Mouse (Mus musculus) spleen, adult 18-20 months (tissue): ENCODE measurements around the gene Pik3r2.
A peak's percentile ranks its signal among the peaks of the same experiment; 100 is the strongest.

Experiments used
- DNase-seq, 2 experiments: peaks; one replicate each; pipeline ENCODE4 v3.0.0; 2022; ENCODE audit warnings: mixed read lengths in 2 of 2

Pik3r2 gene

GRCm38 (mm10) chr8:70772075-70772474 lies 4.4 kb downstream of the Pik3r2 start:
- no peak for DNase-seq

- DNase-seq = no peak
Measured at GRCm38 (mm10) chr8:70771217-70771616, 5.3 kb downstream of the Pik3r2 start.

GRCm38 (mm10) chr8:70770748-70771147 lies 5.8 kb downstream of the Pik3r2 start:
- DNase-seq = no peak

- DNase-seq = no peak
Measured at GRCm38 (mm10) chr8:70769858-70770257, 6.7 kb downstream of the Pik3r2 start.

DNA sequence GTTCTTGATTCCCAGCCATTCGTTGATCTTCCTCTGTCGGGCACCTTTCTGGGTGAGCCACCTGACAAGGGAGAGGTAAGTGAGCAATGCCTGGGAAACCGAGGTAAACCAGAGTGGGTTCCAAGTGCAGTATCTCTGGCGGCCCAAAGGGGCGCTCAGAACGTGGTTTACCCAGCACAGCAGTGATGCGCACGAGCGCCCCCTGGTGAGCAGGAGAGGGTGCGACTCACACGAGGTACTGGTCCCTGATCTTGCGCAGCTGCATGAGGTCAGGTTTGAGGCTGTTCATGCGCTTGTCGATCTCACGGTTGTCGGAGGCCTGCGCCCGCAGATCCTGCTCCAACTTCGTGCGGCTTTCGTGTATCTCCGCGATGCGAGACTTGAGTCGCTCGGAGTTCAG lies 7.2 kb downstream of the Pik3r2 start:
- DNase-seq = peak; percentile 89 to 98

DNA sequence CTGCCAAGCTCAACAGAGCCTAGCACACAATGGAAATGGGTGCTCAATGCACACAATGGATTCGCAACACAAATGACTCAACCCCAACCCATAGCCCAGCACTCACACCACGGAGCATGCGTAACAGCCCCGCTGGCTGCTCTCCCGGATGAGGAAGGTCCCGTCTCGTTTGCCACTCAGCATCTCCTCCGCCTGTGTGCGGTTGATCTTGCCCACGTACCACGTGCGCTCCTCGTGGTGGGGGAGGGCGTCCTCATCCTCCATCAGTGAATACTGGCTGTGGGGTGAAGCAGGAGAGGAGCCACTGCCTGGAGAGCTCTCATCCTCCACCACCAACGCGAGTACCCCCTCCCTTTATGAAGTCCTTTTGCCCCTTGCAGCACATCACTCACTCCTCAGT lies 7.6 kb downstream of the Pik3r2 start:
- DNase-seq = peak; percentile 38 to 47

- peak; percentile 75 to 83 for DNase-seq
Measured at GRCm38 (mm10) chr8:70768231-70768776, 8.2 kb downstream of the Pik3r2 start.

- DNase-seq = no peak
Measured at GRCm38 (mm10) chr8:70767503-70767902, 9.0 kb downstream of the Pik3r2 start.

DNA sequence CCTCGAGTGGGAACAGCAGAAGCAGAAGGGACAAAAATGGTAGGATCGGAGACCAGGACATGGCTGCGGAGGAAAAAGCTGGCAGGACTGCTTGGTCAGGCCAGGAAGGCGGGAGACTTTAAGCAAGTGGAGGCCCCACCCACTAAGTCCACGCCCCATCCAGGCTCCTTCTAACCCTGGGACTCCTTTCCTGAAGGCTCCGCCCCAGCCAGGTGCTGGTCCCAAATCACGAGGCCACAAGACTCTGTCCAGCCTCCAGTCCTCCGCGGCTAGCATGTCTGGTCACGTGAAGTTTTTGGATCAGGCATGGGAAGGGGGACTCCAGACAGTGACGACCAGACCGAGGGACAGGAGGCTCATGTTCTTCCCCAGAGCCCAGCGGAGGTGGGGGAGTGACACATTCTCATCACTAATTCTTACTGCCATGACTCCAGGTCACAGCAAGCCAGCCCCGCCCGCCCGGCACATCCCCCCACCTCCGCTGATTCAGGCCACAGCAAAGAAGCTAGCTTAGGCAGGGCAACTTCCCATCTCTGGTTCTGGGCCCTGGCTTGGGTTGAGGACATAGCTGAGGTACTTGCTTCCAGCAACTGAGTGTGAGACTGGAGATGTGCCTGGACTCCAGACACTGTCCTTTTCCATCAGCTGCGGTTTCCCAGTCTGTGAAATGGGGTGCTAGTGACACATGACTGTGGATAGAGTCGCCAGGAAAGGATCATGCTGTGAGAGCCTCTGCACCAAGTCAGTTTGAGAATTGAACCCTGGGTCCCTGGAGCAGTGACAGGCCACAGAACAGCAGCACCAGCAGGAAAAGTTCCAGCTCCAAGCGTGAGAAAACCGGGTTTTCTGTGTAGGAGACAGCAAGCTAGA lies 9.7 kb downstream of the Pik3r2 start:
- DNase-seq = peak; percentile 61 to 75

GRCm38 (mm10) chr8:70765838-70766570 lies 10.5 kb downstream of the Pik3r2 start:
- DNase-seq = peak; percentile 81 to 83

DNA sequence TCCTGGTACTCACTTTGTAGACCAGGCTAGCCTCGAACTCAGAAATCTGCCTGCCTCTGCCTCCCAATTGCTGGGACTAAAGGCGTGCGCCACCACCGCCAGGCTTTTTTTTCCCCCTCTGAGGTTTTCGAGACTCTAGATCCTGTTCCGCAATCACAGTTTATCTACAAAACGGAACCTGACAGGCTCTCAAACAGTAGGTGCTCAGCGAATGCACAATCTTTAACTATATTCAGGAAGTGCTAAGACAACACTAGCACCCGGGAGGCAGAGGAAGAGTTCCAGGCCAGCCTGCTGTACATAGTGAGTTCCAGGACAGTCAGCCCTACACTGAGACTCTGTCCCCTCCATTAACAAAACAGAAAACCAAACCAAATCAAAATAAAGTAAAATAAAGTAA lies 11.2 kb downstream of the Pik3r2 start:
- no peak for DNase-seq

DNA sequence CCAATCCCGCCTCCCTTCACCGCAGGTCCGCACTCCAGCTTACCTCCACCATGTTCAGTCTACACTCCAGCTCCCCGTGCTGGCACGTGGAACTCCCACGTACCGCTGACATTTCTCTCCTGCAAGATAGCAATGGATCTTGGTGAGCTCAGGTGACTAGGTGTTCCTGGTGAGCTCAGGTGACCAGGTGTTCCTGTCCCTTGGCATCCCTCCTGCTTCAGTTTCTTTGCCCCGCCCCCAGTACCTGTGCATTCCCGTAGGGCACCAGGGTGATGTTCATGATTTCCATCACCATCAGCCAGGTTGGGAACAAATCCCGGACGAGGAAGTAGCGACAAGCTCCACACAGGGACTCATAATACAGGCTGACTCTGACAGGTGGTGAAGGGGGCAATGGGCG lies 11.8 kb downstream of the Pik3r2 start:
- DNase-seq = no peak

DNA sequence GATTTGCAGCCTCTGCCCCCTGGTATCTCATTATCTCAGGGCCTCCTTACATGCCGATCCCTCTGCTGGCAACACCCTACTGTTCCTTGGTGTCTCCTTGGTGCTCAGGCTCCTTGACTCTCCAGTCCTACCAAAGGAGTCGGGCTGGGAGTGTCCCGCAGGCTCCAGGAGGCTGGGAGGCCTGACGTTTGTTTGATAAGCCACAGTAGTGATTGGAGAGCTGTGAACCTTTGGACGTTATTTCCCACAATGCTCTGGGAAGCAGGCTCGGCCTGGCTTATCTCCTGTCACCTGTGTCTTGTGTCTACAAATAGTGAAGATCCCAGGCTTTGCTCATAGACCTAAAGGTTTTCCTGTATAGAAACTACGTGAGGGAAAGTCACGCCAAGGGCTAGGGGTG lies 12.5 kb downstream of the Pik3r2 start:
- DNase-seq = no peak

- peak; percentile 53 to 78 for DNase-seq
Measured at GRCm38 (mm10) chr8:70763354-70763753, 13.2 kb downstream of the Pik3r2 start.

DNA sequence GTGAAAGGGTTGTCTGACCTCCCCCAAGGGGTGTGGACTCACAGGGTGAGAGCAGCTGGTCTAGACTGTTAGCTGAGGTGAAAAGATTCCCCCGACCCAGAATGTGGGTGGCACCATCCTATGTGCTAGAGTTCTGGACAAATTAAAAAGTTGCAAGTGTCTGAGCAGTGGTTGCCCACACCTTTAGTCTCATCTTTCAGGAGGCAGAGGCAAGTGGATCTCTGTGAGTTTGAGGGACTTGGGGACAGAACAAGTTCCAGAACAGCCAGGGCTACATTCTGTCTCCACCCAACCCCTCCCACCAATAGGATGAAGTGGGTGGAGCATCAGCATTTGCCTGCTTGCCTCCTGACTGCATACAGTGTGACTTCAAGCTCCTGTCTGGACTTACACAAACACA lies 14.4 kb downstream of the Pik3r2 start:
- DNase-seq = no peak

- DNase-seq = peak; percentile 85 to 92
Measured at GRCm38 (mm10) chr8:70760775-70761406, 15.6 kb downstream of the Pik3r2 start, which contains the start of gene Mpv17l2. Mpv17l2 (minus strand) TSS chr8:70760946.

- DNase-seq = no peak
Measured at GRCm38 (mm10) chr8:70760350-70760749, 16.2 kb downstream of the Pik3r2 start.

- DNase-seq = peak; percentile 2 to 7
Measured at GRCm38 (mm10) chr8:70758616-70759561, 17.6 kb downstream of the Pik3r2 start.

GRCm38 (mm10) chr8:70758308-70758615 lies 18.3 kb downstream of the Pik3r2 start:
- peak in 1 of 2 experiments; percentile 5 for DNase-seq

GRCm38 (mm10) chr8:70757523-70758307 lies 18.8 kb downstream of the Pik3r2 start:
- DNase-seq = peak; percentile 13 to 22

- peak in 1 of 2 experiments; percentile 1 for DNase-seq
Measured at GRCm38 (mm10) chr8:70756476-70757040, 20.0 kb downstream of the Pik3r2 start.
